Mouse (Mus musculus) cerebellum, postnatal 14 days (tissue): ENCODE results near the gene Mettl17.
"Not testable (repeated sequence)": the region's sequence is repeated elsewhere in the genome, so short reads cannot be mapped to it uniquely, and the experiment has no call there.

Experiments used
- DNase-seq, 2 experiments: peaks; one replicate each; pipeline ENCODE4 v3.0.0; 2021; ENCODE audit warnings: mixed read lengths in 2 of 2

Gene Mettl17

DNA sequence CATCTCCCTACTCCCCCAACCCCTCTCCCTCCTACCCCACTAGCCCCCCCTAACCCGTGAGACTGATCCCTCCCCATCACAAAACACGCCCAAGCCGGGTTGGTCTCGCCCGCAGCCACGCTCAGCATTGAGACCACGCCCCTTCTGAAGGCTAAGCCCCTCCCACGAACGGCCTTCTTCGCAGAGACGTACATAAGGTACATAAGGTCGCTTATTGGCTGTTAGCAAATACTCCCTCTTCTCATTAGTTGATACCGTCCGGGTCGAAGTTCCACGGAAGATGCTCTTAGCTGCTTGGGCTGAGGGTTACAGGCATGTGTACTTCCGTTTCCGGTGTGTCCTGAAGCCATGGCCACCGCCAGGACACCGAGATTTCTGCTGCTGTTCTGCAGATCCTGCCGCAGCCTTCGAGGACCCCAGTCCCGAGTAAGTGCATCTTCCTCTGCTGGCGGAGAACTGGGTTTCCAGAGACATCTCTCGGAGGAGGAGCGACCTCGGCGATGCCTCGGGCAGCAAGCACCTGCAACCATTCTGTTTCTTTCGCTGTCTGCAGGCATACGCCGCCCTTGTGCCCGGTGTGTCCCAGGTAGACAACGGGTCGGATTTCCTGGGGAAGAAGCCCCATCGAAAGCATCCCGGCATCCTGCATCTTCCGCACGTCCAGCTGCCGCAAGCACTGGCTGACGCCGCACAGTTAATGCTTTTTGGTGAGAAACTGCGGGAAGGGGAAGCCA is at the start of gene Mettl17:
TSS of gene Mettl17 (plus strand) at position 245 of the 734 bp plus-strand sequence.
- peak; percentile 95 to 96 for DNase-seq

DNA sequence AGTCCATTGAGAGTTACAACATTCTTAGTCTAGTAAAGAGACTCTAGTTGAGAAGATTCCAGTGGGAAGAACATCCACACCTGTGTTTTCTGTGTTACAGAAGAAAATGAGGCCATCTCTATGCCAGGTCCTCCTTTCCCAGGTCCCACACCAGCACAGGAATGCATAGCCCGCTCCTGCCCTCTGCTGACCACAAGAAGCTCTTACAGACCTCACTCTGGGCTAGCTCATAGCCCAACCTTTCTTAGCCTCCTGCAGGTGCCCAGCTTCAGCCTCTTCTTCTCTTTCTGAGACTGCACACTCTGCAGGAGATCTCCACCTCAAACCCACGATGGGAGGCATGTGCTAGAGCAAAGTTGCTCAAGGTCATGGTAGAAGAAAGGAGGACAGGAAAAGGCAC is 46.2 kb upstream of the Mettl17 start:
- peak; percentile 18 to 24 for DNase-seq

DNA sequence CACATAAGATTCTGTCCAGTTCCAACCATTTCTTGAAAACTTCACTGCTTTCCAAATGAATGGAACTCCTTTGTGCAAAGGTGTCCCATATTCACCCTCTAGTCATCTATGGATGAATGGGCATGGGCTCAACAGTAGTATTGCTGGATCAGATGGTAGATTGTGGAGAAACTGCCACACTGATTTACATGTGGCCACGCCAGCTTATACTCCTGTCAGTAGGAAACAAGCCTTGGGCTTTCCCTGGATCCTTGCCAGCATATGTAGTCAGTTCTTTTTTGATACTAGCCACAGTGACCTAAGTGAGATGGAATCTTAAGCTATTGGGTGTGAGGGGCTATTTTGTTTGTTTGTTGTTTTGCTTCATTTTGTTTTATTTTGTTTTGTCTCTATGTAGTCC is 42.4 kb upstream of the Mettl17 start:
- DNase-seq = no peak

DNA sequence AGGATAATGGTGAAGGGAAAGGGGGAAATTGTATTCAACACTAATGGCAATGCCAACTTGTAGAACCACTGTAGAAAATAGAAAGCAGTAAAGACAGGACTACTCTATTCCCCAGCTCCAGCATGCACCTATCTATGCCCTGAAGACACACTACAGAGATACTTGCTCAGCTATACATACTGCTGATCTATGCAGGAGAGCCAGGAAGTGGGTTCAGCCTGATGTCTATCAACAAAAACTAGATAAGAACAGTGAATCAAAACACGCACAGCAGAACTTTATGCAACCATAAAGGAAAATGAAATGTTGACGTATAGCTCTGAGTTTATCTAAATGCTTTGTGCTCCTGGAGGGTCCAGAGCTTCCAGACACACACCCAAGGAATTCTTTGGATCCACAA is 41.9 kb upstream of the Mettl17 start:
- DNase-seq = no peak

DNA sequence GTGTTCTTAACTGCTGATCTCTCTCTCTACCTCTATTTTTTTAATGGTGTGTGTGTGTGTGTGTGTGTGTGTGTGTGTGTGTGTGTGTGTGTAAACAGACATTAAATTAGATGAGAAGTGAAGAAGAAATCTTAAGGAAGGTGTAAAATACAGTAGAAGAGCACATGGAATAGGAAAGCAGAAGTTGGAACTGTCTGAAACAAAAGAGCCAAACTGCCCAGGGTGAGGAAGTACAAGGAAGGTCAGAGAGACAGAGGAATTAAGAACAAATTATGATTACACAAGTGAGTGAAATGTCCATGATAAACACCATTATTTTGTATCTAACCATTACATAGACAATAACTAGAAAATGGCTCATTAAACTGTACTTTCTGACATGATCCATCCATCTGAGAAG is 40.8 kb upstream of the Mettl17 start:
- no peak for DNase-seq

DNA sequence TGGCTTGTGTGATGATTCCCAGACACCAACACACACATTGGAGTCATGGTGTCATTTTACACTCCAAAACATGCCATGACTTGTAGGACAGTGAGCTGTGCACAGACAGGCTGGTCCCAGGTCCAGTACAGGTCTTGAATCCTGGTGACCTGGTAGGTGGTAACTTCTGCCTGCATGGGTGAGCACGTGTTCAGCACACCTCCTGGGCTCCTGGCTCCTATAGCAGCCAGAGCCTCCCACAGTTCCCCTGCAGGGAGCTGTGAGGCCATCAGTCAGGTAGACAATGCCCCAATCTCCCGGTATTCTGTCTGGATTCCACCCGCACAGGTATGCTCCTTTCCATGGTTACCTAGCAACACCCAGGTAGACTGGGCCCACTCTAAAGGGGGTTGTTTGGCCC is 38.1 kb upstream of the Mettl17 start:
- DNase-seq = no peak

DNA sequence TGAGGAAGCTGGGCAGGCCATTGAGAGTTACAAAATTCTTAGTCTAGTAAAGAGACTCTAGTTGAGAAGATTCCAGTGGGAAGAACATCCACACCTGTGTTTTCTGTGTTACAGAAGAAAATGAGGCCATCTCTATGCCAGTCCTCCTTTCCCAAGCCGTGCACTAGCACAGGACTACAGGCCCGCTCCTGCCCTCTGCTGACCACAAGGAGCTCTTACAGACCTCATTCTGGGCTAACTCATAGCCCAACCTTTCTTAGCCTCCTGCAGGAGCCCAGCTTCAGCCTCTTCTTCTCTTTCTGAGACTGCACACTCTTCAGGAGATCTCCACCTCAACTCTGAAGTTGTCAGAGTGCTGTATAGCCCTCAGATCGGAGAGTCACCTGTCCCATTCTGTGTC is 33.6 kb upstream of the Mettl17 start:
- peak in 1 of 2 experiments; percentile 21 for DNase-seq

DNA sequence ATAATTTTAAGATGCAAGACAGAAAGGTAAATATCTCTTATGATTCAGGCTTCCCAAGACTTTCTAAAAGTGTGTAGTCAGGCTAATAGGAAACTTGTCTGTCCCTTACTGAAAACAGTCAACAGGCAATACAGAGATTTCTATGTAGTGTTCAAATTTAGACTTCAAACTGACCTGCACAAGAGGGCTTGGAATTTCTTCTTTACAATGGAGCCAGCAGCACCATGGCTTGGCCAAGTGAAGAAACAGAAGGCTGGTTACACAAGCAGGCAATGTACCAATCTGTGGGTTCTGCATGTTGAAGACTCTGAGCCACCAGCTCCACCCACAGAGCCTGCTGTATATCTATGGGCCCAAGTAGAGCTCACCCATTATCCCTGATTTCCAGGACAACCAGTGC is 31.2 kb upstream of the Mettl17 start, which contains the start of gene Ear6:
TSS of gene Ear6 (plus strand) at position 301 of the 400 bp plus-strand sequence.
- no peak for DNase-seq

DNA sequence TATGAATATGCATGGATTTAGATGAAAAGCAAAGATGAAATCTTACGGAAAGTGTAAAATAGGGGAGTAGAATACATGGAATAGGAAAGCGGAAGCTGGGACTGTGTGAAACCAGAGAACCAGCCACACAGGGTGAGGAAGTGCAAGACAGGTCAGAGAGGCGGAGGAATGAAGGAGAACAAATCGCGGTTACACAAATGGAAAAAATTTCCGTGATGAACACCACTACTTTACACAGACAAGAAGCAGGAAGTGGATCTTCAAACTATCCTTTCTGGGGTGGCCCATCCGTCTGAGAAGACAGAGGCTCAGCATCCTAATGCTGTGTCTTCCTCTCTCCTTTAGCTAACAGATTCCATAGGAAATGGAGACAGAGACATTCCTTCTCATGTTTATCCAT is 29.4 kb upstream of the Mettl17 start:
- DNase-seq = not testable (repeated sequence)

DNA sequence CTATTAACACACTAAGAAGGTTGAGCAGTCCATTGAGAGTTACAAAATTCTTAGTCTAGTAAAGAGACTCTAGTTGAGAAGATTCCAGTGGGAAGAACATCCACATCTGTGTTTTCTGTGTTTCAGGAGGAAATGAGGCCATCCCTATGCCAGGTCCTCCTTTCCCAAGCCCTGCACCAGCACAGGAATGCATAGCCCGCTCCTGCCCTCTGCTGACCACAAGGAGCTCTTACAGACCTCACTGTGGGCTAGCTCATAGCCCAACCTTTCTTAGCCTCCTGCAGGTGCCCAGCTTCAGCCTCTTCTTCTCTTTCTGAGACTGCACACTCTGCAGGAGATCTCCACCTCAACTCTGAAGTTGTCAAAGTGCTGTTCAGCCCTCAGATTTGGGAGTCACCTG is 21.0 kb upstream of the Mettl17 start:
- DNase-seq = peak; percentile 22 to 33

DNA sequence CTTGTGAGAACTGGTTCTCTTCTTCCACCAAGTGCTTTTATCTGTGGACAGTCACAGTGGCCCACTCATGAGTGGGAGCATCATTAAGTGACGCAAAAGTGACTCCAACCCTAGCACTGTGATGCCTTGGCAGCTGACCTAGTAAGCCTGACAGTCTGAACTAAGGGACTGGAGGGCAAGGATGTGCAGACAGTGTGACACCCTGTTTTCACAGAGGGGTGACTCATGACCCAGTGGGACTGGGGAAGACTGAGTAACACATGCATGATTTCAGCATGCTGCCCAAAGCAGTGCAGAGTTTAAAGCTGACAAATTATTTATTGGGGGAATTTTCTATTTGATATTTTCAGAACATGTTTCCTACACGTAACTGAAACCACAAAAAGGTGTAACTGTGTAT is 13.9 kb upstream of the Mettl17 start:
- no peak for DNase-seq

DNA sequence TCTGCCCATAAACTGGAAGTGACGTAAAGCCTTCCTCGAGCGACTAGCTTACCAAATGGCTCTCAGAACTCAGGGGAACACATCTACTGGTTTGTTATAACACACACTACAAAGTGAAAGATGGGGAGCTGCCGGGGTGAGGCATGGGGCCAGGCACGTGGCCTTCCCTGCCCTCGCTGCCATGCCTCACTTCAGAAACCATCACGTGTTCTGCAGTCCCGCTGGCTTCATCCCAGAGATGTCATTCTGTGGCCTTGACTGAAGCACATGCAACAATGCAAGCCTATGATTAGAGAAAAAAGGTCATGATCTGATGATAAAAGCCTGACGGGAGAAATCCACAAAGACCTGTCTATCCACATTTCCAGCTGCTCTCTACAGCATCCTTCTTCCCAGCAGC is 12.9 kb upstream of the Mettl17 start:
- DNase-seq = no peak

DNA sequence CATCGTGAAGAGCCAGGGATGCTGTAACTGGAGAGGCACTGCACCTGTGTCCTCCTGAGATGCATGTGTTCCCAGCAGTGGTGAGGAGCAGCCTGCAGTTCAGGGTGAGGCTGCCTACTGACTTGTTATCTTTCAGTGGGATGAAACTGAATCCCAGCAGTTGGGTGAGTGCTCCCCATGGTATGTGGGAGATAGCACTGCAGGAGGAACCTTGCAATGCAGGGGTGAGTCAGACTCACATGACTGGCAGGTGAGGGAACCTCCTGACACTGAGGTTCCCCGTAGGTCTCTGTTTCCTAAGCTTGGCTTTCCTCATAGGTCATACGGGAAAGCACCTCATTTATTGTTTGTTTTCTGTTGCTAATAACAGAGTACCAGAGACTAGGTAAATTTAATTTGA is 7.1 kb upstream of the Mettl17 start:
- DNase-seq = no peak

DNA sequence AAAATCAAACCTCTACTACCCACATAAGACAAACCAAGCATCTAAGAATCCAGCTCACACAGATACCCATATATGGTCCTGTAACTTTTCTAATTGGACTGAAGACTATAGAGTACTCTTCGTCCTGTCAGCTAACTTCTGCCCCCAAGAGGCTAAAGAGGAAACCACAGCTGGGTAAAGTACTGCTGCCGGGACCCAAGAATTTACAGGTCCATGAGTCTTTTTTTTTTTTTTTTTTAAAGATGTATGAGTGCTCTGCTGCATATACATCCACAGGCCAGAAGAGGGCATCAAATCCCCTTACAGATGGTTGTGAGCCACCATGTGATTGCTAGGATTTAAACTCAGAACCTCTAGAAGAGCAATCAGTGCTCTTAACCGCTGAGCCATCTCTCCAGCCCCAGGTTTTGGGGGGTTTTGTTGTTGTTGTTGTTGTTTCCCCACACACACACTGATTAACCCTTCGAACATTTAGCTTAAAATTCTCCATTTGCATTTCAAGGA is 1.1 kb upstream of the Mettl17 start:
- peak; percentile 66 to 70 for DNase-seq

DNA sequence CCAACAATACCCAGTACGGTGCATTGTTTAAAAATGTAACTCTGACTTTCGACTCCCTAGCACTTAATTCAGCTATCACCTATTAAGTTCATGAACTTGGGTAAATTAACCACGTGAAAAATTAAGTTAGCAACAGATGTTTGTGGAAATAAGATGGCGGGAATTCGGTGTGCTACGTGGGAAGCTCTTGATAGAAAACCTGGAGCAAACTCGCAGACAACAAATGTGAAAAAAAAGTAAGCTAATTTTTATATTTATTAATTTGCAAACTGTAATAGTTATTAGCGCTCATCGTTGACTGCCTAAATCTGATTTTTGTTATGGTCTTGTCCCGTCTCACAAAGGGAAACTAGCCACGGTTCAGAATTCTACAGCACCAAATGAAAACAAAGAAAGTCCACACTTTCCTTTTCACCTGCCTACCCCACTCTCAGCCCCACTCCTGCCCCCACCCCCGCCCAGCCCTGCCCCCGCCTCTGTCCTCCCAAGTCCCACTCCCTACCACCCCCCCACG is 554 bp upstream of the Mettl17 start:
- peak in 1 of 2 experiments; percentile 20 for DNase-seq

DNA sequence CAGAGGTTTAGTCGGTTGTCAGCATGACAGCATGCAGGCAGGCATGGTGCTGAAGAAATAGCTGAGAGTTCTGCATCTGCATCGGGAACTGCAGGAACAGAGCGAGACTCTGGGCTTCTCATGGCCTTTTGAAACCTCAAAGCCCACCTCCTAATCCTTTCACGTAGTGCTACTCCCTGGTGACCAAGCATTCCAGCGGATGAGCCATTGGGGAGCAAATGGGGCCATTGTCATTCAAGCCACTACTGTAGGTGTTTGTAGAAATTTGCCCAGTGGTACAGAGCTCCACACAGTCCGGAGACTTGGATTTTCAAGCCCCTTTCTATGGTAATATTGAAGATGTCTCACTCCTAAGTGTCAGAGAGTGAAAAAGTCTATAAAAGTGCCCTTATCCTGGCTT is 1.4 kb downstream of the Mettl17 start:
- no peak for DNase-seq

DNA sequence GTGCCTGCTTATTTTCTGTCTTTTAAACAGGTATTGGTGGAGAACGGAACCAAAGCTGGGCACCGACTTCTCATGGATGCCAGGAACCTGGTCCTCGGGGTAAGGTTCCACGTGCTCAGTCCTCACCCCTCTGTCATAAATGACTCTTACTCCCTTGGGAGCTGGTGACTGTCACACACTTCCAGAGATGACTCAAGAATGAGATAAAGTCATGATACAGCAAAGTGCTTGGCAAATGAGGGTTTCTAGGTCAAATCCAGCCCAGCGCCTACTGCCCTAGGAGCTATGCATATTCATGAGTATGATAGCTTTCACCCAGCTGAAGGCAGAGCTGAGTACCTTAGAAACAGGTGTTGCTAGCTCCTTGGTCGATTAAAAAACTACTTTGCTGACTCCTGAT is 5.2 kb downstream of the Mettl17 start:
- no peak for DNase-seq

DNA sequence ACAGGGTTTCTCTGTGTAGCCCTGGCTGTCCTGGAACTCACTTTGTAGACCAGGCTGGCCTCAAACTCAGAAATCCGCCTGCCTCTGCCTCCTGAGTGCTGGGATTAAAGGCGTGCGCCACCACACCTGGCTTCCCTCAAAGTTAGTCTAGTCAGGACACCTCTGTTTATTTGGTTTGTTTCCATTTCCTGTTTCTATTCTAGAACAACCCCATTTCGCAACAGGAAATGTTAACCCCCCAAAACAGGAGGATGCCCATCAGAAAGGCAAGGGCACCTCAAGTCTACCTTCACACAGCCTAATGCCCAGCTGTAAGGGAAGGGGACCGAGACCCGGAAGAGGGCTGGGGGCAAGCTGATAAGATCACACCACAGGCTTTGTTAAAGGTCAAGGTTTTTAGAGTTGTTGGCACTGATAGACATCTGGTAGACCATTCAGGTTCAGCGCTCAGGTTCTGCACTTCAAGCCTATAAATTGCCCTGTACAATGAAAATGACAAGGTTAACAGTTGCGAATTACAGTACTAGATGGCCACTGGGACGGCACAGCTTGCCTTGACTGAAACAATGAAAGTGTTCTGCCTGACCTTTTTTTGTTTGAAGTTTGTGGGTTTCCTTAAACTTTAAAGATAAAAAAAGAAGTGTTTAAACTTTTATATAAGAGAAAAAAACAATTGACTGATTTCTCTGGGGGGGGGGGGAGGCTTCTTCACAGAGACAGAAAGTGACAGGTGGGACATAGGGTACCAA is 7.7 kb downstream of the Mettl17 start, which contains the start of gene Slc39a2:
TSS of gene Slc39a2 (plus strand) at position 699 of the 749 bp plus-strand sequence.
- DNase-seq = no peak

DNA sequence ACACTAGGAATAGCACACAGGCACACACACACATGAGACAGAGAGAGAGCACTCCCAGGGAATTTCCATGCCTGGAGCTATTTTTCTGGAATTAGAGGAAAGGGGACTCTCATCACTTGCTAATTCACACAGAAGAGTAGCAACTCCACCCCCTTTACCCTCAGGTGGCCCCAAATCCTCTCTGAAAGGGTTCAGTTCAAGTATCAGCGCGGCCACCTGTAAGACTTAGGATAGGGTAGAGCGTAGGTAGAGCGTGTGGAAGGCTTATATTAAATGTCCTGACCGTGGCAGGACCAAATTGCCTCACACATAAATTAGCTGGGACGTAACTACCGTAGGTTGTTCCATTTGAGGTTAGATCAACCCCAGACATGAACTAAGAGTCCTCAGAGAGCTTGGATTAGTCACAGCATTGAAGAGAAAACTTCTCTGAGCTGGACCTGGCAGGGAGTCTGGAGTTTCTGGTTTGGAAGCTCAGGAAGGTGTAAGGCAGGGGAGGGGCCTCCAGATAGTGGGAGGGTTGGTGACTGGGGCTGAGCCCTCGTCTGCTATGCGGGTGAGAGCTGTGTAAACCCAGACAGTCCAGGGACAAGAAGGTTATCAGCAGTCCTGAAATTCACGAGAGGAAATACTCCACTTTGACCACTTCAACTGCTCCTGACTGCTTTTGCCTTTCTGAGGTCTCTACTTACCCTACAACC is 8.6 kb downstream of the Mettl17 start:
- no peak for DNase-seq

DNA sequence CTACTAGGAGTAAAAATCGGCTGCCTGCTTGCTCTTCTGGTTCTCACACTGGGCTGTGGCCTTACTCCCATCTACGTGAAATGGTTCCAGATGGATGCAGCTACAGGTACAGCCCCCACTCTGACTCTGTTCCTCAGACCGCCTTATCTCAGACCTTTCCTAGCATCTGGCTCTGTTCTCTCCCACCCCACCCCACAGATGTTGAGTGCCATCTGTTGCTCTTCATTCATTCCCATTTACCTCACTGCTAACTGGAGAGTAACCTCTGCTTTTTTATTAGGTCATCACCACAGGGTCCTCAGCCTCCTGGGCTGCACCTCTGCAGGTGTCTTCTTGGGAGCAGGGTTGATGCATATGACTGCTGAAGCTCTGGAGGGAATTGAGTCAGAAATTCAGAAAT is 9.2 kb downstream of the Mettl17 start:
- no peak for DNase-seq

DNA sequence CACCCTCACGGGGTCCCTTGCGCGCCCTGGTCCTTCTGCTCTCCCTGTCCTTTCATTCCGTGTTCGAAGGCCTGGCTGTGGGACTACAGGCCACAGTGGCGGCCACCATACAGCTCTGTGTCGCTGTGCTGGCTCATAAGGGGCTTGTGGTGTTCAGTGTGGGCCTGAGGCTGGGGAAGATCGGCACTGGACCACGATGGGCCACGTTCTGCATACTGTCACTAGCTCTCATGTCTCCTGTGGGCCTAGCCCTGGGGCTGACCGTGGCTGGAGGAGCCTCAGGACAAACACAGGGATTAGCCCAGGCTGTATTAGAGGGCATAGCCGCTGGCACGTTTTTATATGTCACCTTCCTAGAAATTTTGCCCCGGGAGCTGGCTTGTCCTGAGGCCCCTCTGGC is 10.4 kb downstream of the Mettl17 start:
- no peak for DNase-seq

DNA sequence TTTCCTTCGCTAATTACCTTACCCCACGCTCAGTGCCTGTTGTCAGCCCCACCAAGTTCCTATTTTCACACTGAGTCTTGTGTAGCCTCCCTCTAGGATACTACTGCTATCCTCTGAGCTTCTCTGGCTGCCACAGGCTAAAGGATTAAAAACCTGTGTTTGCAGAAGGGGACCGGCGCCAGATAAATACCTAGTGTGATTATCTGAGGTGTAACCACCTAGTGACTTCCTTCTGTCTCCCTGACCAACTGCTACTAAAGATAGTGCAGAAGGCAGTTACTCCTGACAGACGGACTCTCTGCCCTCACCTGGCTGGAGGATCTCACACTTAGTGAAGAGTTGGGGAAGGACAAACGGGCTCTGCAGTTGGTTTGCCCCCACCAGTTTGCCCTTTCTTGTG is 11.4 kb downstream of the Mettl17 start:
- peak; percentile 38 to 41 for DNase-seq

DNA sequence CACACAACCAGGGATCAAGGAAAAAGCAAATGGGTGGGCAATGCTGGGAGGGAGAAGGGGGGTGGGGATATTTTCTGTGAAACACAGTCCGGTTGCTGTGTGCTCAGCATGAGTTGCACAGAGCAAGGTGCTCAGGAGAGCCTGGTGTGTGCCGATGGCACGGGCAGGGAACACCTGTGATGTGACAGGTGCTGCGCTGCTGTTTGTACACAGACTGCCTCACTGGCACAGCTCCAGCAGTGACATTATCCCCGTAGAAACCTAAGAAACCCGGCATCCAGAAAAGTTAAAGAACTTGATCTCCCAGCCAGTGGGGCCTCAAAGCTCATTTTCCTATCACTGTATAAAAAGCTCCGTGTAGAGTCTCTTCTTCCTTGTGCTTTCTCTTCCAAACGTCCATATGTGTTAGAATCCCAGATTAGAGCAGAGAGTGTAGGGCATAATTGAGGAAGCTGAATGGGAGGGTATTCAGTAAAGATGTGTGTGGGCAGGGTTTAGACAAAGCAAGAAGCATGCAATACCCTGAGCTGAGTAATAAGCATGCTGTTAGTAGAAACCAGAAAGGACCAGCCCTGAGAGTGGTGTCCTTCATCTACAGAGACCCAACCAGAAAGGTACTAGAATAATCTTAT is 12.0 kb downstream of the Mettl17 start:
- peak; percentile 23 to 29 for DNase-seq
